Mouse (Mus musculus): ENCODE data around the gene Mcm9. TPM values are rescaled to one million over a fixed set of nuclear protein-coding genes. Genes with fewer than 3 reads are reported as not detected.

Mcm9 gene
- polyA plus RNA-seq, 1 experiment from 2014 or later, result 10.9 TPM

Other genes with a start within 250 kb of the Mcm9 start
- gene Asf1a, start 33.7 kb downstream of the Mcm9 start, polyA plus RNA-seq (2015; fragmentation: Nextera tagmentation; extraction: Ambion mirVana), result 83.2 and 84.7 TPM in 2 replicates
- 5.3 and 5.5 TPM in 2 replicates for gene Fam184a, start 120.7 kb upstream of the Mcm9 start, polyA plus RNA-seq (2015; fragmentation: Nextera tagmentation; extraction: Ambion mirVana)

Data from embryonic facial prominence, embryonic 15.5 days (tissue).